Mouse (Mus musculus) myocyte (in vitro differentiated cells): Measurements from ENCODE around the gene Pcid2. TPM values are rescaled to one million over a fixed set of nuclear protein-coding genes. Genes with fewer than 3 reads are reported as not detected.

Source experiments
- H3K27me3 ChIP-seq: one replicate; pipeline ENCODE4 v1.6.1; 2011; ENCODE audit not compliant: control insufficient read depth, insufficient read depth, insufficient read length
- H3K36me3 ChIP-seq: one replicate; pipeline ENCODE4 v1.6.1; 2011; ENCODE audit not compliant: control insufficient read depth, insufficient read depth
- H3K4me2 ChIP-seq: one replicate; pipeline ENCODE4 v1.6.1; 2011; ENCODE audit warnings: low read depth, control low read depth
- H3K4me3 ChIP-seq: one replicate; pipeline ENCODE4 v1.5.1; 2011; ENCODE audit warnings: mild to moderate bottlenecking, control low read depth, moderate library complexity
- H3K79me2 ChIP-seq: one replicate; pipeline ENCODE4 v1.6.1; 2011; ENCODE audit not compliant: control insufficient read depth, insufficient read depth
- H3ac ChIP-seq: one replicate; pipeline ENCODE4 v1.6.1; 2011; ENCODE audit not compliant: control insufficient read depth, insufficient read length
- E2F4 ChIP-seq: IDR thresholded peaks from one replicate; pipeline ENCODE4 v1.6.1; 2011; ENCODE audit warnings: mild to moderate bottlenecking, control low read depth, moderate library complexity; ENCODE audit not compliant: insufficient read depth
- MAX ChIP-seq: IDR thresholded peaks from one replicate; pipeline ENCODE4 v1.6.1; 2011; ENCODE audit warnings: low read depth, mild to moderate bottlenecking, control low read depth
- MYOD1 ChIP-seq, 3 experiments: IDR thresholded peaks; one replicate each; pipeline ENCODE4 v1.6.1; 2011; ENCODE audit warnings: control low read depth in 2 of 3, low read depth in 2 of 3, mild to moderate bottlenecking in 2 of 3, moderate library complexity in 1 of 3; ENCODE audit not compliant: insufficient read length in 2 of 3, control insufficient read depth in 1 of 3
- MYOG ChIP-seq, 3 experiments: IDR thresholded peaks; one replicate each; pipeline ENCODE4 v1.6.1; 2011; ENCODE audit warnings: control low read depth in 2 of 3, low read depth in 2 of 3, mild to moderate bottlenecking in 2 of 3; ENCODE audit not compliant: insufficient read length in 2 of 3, control insufficient read depth in 1 of 3, insufficient read depth in 1 of 3
- POLR2A ChIP-seq: IDR thresholded peaks from one replicate; pipeline ENCODE4 v1.6.1; 2011; ENCODE audit warnings: low read depth, mild to moderate bottlenecking, control low read depth, moderate library complexity; ENCODE audit not compliant: insufficient read length
- REST ChIP-seq: IDR thresholded peaks from one replicate; pipeline ENCODE4 v1.6.1; 2011; ENCODE audit warnings: mild to moderate bottlenecking, control low read depth, moderate library complexity; ENCODE audit not compliant: insufficient read depth, insufficient read length
- SRF ChIP-seq: IDR thresholded peaks from one replicate; pipeline ENCODE4 v1.6.1; 2011; ENCODE audit warnings: low read depth; ENCODE audit not compliant: control insufficient read depth, insufficient read length
- TCF3 ChIP-seq: IDR thresholded peaks from one replicate; pipeline ENCODE4 v1.6.1; 2011; ENCODE audit warnings: low read depth, control low read depth; ENCODE audit not compliant: insufficient read length
- USF1 ChIP-seq: IDR thresholded peaks from one replicate; pipeline ENCODE4 v1.6.1; 2011; ENCODE audit warnings: low read depth, mild to moderate bottlenecking, control low read depth, moderate library complexity
- polyA plus RNA-seq: library from polyadenylated mRNA; unstranded; fragments of >200 nt; fragmentation: generic; extraction: Trizol; gene quantifications from one replicate; pipeline ENCODE4 v1.2.1, GENCODE M21; 2012; ENCODE audit warnings: missing spikeins

Gene Pcid2
- polyA plus RNA-seq, 1 experiment = 19.5 TPM

GRCm38 (mm10) chr8:13028482-13028881, 76.8 kb downstream of the Pcid2 start:
- H3K36me3 ChIP-seq = no peaks in the 10 kb centered on the region
- no peaks in the 10 kb centered on the region for H3K79me2 ChIP-seq
- peaks cover 40% of the 10 kb centered on the region for H3K27me3 ChIP-seq
- TF ChIP-seq MAX (no peak), POLR2A (no peak), REST (no peak)
- H3K4me3 ChIP-seq = no peak overlapping the region
- H3ac ChIP-seq = no peak overlapping the region
- no peak overlapping the region for H3K4me2 ChIP-seq

GRCm38 (mm10) chr8:13027615-13028014, 77.6 kb downstream of the Pcid2 start:
- Histone ChIP-seq H3K36me3 (no peaks in the 10 kb centered on the region), H3ac (no peak overlapping the region), H3K4me2 (no peak overlapping the region), H3K79me2 (no peaks in the 10 kb centered on the region), H3K4me3 (no peak overlapping the region), H3K27me3 (peaks cover 33% of the 10 kb centered on the region)
- TF ChIP-seq TCF3 (no peak), E2F4 (no peak), MYOG (IDR thresholded peaks at IDR 0.05; ENCODE audit: control insufficient read depth in 1 of 3, insufficient read depth in 1 of 3, insufficient read length in 2 of 3, low read depth in 2 of 3) (no peak), MYOD1 (IDR thresholded peaks at IDR 0.05; ENCODE audit: control insufficient read depth in 1 of 3, insufficient read length in 2 of 3, low read depth in 2 of 3) (no peak), MAX (no peak), SRF (no peak), POLR2A (no peak), REST (no peak), USF1 (no peak)

Other genes starting within 250 kb of the Pcid2 start
- 1.2 TPM for gene Mcf2l, start 231.7 kb downstream of the Pcid2 start, polyA plus RNA-seq
- 0.08 TPM for gene F7, start 79.4 kb downstream of the Pcid2 start, polyA plus RNA-seq
- not detected for gene F10, start 68.2 kb downstream of the Pcid2 start, polyA plus RNA-seq
- 0.55 TPM for gene Proz, start 44.5 kb downstream of the Pcid2 start, polyA plus RNA-seq
- 61.3 TPM for gene Cul4a, start 162 bp upstream of the Pcid2 start, polyA plus RNA-seq
- 531 TPM for gene Lamp1, start 53.7 kb upstream of the Pcid2 start, polyA plus RNA-seq
- 34.4 TPM for gene Grtp1, start 95.2 kb upstream of the Pcid2 start, polyA plus RNA-seq
- gene Adprhl1, start 148.7 kb upstream of the Pcid2 start, polyA plus RNA-seq = 17.8 TPM
- 15.3 TPM for gene Dcun1d2, start 182.7 kb upstream of the Pcid2 start, polyA plus RNA-seq
- gene Tmco3, start 182.7 kb upstream of the Pcid2 start, polyA plus RNA-seq = 28.2 TPM
- gene Tfdp1, start 233.3 kb upstream of the Pcid2 start, polyA plus RNA-seq = 40.8 TPM